Mouse (Mus musculus): ENCODE measurements around the gene 4933412E24Rik.

The 4933412E24Rik gene

GRCm38 (mm10) chr15:60016513-60016912 lies at the start of gene 4933412E24Rik:
TSS of gene 4933412E24Rik (minus strand) at chr15:60016613.
- no peak for DNase-seq

DNA sequence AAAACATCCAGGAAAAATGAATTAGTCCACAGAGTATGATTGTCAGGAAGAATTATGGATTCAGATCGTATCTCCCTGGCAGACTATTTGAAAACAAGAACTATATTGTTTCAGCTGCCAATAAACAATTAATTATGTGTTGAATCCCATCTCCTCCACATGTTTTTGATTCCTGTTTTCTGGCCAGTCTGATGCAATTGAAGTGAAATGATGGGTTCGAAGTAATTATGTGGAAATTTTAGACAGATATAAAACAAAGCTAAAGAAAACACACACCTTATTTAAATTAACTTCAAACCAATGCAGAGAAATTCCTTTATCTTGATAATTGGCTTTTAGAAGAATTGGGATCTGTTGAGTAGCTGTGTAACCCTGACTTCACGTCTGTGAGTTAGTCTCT lies 14.3 kb upstream of the 4933412E24Rik start:
- DNase-seq, result no peak

DNA sequence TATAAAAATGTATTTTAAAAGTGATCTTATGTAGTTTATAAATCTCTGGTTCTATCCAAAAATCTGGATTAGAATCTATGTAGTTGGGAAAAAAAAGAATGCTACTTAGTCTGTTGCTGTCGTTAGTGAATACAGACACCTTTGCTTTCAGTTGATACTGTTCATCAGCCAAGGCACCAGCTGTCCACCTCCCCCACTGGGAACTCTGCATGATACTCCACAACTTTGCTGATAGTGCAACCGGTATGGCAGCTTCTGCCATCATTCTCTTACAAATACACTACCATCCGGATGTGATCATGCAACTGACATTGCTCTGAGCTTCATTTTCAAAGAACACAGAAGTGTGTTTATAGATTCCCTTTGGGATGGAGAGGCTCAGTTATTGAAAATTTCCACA lies 4.8 kb upstream of the 4933412E24Rik start:
- no peak for DNase-seq

- DNase-seq, result no peak
These were observed 6.2 kb downstream of the 4933412E24Rik start for GRCm38 (mm10) chr15:60010199-60010598.

DNA sequence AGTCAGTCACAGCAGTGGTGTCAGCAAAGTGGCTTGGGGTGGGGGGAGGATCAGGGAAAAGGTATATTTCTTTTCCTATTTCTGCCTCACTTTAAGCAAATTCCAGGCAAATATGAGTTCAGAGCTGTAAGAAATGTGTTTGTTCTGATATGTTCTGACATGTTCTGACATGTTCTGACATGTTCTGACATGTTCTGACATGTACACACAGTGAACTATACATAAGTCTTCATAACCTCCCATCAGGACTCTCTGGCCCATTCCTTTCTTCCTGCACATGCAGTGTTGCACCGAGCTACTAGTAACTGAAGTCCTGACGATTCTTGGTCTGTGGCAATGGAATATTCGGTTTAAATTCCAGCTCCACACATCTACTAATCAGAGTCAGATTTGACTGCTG lies 6.8 kb downstream of the 4933412E24Rik start:
- DNase-seq, result no peak

DNA sequence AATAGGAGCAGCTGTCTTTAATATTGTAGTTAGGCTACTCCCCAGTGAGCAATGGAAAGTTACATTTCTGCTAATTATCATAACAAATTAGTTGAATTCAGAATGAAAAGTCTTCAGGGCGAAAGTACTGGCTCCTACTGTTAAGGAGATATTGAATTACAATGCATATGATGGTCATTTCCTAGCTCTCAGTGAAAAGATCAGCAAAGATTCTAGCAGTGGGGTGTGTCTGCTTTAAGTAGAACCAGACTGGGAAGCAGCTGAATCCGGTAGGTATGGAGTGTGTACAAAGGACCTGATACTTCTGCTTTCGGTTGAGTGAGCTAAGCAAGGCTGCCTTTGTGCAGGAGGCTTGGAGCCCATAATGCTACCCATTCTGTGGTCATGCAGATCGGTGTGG lies 32.6 kb downstream of the 4933412E24Rik start:
- DNase-seq, result no peak

GRCm38 (mm10) chr15:59975310-59975709 lies 41.1 kb downstream of the 4933412E24Rik start:
- no peak for DNase-seq

GRCm38 (mm10) chr15:59974584-59974983 lies 41.8 kb downstream of the 4933412E24Rik start:
- DNase-seq, result no peak

- no peak for DNase-seq
These were observed 42.5 kb downstream of the 4933412E24Rik start for GRCm38 (mm10) chr15:59973651-59974519.

All from kidney, postnatal 4 days (tissue).